Mouse (Mus musculus): ENCODE results near the gene Zc3h7b.

Gene Zc3h7b

DNA sequence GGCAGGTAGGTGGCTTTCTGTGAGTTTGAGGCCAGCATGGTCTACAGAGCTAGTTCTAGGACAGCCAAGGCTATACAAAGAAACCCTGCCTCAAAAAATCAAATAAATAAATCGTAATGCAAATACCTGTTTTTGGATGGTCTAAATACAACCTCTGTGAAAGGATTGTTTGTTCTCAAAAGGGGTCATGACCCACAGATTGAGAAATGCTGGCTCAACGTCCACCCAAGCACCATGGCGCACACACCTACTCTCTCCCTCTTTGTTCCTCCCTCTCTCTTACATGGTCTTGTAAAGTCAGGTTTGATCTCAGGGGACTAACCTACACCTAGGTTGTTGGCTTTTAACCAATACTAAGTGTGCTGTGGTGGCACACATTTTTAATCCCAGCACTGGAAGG, 77.8 kb downstream of the Zc3h7b start:
- no peak for DNase-seq

- DNase-seq, result no peak
These were observed 80.0 kb downstream of the Zc3h7b start for GRCm38 (mm10) chr15:81824832-81825231.

DNA sequence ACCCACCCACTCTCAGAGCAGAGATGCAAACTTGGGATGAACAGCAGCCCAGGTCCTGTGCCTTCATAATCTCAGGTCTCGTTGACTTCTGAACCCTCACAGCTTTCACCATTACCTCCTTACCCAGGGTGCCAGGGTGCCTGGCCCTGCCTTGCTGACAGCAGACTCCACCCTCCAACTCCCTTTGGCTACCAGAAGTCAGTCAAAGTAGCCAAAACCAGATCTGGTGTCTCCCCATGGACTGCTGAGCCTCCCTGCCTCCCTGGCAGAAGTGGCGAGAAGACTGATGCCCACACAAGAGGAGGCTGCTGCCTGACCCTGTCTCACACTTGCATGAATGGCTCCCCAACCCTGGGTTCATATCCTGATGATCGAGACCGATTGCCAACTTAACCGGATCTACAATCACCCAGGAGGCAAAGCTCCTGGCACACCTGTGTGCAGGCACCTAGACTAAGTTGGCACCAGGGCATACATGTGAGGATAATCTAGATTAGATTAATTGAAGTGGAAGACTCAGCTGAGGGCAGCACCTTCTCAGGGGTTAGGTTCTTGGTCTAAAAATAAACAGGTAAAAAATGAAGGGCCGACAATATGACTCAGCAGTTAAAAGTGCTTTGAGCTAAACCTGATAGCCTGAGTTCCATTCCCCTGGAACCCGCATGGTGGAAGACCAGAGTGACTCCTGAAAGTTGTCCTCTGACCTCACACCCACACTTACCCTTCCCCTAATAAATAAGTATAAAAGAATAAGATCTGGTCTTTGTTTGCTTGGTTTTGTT, 83.8 kb downstream of the Zc3h7b start:
- no peak for DNase-seq

- DNase-seq, result no peak
These were observed 84.3 kb downstream of the Zc3h7b start for GRCm38 (mm10) chr15:81829208-81829580.

DNA sequence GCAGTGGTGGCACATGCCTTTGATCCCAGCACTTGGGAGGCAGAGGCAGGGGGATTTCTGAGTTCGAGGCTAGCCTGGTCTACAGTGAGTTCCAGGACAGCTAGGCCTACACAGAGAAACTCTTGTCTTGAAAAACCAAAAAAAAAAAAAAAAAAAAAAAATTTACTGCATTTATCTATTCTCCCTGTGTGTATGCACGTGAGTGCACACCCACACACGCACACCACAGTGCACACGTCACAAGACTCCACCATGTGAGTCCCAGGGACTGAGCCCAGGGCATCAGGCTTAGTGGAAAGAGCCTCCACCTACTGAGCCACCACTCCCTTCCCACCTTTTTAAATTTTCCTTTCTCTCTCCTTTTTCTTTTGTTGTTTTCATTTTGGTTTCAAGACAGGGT, 85.7 kb downstream of the Zc3h7b start:
- DNase-seq, result no peak

- DNase-seq, result peak; percentile 90 to 91
These were observed 86.4 kb downstream of the Zc3h7b start for GRCm38 (mm10) chr15:81831136-81831825.

GRCm38 (mm10) chr15:81832219-81832618, 87.4 kb downstream of the Zc3h7b start:
- no peak for DNase-seq

- DNase-seq, result no peak
These were observed 88.6 kb downstream of the Zc3h7b start for GRCm38 (mm10) chr15:81833481-81833880.

DNA sequence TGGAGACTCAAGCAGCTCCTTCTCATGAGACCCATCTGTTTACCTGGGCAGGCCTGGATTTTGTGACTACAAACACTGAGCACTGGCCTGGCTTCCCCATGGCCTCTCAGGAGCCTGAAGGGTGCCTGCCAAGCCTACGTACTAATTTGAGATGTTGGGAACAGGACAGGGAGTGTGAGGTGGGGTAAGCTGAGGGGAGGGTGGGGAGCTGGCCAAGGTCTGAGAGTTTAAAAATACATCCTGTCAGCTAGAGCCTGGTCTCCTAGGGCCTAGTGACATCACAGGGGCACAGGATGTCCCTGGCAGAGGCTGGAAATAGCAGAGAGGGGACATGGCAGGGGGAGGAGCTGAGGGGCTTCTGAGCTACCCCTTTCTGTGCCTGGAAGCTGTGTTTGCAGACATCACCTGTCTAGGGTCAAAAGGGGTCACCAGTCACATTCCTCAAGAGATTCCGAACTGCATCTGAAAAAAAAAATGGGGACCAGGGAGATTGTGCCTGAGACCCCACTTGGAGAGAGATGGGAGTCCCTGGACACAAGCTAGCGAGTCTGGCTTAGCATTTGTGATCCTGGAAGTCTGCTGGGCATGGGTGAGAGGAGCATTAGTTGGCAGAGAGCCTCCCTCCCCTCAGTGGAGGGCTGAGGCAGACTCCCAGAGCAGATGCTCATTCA, 89.4 kb downstream of the Zc3h7b start:
- DNase-seq, result no peak

- no peak for DNase-seq
These were observed 90.4 kb downstream of the Zc3h7b start for GRCm38 (mm10) chr15:81835007-81835880.

DNA sequence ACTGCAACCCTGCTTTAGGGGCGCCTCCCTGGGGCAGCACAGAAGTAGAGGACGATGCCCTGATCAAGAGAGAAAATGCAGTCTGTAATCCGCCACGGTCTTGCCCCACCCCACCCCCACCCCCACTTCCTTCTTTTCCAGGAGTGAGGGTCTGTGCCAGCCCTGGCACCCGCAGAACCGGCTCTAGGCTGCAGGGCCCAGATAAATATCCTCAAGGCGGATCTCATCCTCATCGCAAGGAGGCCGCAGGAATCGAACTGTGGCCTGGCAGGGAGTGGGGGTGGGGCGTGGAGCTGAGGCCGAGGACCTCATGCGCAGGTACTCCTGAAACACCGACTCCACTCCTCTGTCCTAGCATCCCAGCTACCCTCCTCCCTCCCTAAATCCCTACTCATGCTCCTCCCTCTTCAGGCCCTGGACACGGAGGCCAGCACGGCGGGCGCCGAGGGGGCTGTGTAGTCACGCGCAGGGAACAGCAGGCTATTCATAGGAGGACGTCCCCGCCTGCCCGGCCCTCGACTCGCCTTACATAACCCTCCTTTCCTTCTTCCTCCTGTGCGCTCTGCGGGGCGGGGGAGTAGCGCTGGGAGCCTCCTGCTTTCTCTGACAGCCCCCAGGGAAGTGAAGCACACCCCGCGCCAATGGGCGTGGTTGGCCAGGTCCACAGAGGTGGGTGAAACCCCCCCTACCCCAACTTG, 91.4 kb downstream of the Zc3h7b start:
- peak; percentile 22 to 24 for DNase-seq

DNA sequence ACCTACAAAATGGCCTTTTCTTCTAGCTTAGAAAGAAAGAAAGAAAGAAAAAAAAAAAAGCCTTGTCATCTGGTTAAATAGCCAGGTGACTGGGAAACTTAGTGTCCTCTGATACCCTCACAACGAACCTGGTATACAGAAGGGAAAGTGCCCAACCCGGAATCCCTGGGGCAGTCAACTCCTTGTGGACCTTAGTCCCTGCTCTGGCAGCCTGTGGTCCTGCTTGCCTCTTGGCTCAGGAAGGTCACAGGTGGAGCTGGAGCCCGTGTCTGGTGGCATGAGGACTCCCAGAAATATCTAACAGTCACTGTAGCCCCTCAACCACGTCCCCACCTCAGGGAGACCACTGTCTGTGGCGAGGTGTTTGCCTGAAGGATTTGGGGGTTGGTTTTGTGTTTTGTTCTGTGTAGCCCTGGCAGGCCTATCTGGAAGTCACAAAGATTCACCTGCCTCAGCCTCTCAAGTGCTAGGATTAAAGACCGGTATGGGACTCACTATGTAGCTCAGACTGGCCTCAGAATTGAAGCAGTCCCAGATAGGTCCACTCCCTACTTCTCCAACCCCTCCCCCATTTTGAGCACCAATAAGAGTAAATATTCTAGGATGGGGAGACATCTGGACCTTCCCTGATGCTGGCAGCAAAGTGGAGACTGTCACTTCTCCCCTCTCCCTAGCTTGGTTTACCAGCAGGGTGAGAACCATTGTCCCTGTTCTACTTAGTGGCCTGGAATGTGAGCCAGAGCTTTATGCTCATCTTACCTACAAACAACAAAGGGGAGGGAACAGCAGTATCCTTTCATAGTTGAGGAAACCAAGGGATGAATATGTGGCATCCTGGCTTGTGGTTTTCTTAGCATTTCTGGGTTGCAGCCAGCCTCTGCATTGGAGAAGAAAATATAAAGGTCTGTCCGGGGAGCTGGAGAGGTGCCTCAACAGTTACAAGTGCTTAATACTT, 92.4 kb downstream of the Zc3h7b start:
- DNase-seq, result no peak

- DNase-seq, result no peak
These were observed 93.8 kb downstream of the Zc3h7b start for GRCm38 (mm10) chr15:81838554-81839235.

- no peak for DNase-seq
These were observed 94.8 kb downstream of the Zc3h7b start for GRCm38 (mm10) chr15:81839634-81840033.

- DNase-seq, result no peak
These were observed 95.4 kb downstream of the Zc3h7b start for GRCm38 (mm10) chr15:81840306-81840705.

GRCm38 (mm10) chr15:81842275-81842674, 97.4 kb downstream of the Zc3h7b start:
- no peak for DNase-seq

DNA sequence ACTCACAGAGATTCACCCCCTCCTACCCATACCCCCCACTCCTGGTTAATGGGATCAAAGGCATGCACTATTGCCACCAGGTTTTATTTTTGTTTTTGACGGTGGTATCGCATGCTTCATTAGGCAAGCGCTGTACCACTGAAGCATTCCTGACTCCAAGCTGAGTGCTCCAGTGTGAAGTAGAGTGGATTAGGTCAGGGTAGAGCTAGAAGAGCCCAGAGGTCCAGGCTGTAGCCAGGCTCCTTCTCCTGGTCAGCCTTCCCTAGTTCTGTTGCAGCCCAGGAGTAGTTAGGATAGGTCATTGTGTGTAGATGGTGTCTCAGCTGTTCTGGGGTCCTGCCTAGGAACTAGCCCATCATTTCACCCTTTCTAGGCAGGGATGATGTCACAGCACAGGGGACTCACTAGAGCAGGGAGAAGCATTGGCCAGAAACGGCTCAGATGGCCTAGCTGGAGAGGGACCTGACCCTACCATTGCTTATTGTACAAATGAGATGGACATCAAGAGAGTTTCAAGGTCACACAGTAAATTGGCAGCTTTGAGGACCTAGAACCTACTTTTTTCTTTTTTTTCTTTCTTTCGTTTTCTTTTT, 100.3 kb downstream of the Zc3h7b start:
- DNase-seq, result no peak

GRCm38 (mm10) chr15:81845724-81846123, 100.9 kb downstream of the Zc3h7b start:
- no peak for DNase-seq

Measured in thymus, postnatal 36 days (tissue).